In genomic region chr11:16783926-16784659, GRCm38 (mm10) we compare ENCODE assay signal across 15 mouse cellular contexts. TPM values are rescaled to one million over a fixed set of nuclear protein-coding genes. Genes with fewer than 3 reads are reported as not detected.
A peak's percentile ranks its signal among the peaks of the same experiment; 100 is the strongest.
DNase-seq lines count a peak whose midpoint lies in the region; ATAC-seq and TF ChIP-seq lines count a peak whose summit lies in the region.
"Had no signal": no experiment of that assay in that cellular context is flagged by ENCODE, and none has a peak within 500 bp of the region (broad histone marks: within the 10 kb centered on the region; RNA-seq: fewer than 3 reads in every experiment).

No protein-coding gene starts in this region.

- TF ChIP-seq CTCF in kidney, postnatal 0 days (IDR thresholded peaks at IDR 0.05; ENCODE audit: low read depth), result no peak

- H3K9me3 ChIP-seq in heart, embryonic 15.5 days (replicated peaks), result no peaks in the 10 kb centered on the region
- no peaks in the 10 kb centered on the region for H3K9me3 ChIP-seq in kidney, postnatal 0 days (replicated peaks; ENCODE audit: low read length)
- H3K9me3 ChIP-seq: heart, embryonic 12.5 days; hindbrain, embryonic 10.5 days; liver, embryonic 13.5 days; megakaryocyte, embryonic 14.5 days; neural tube, embryonic 12.5 days had no signal

- H3K9ac ChIP-seq in heart, embryonic 15.5 days, result no peak overlapping the region
- H3K9ac ChIP-seq in kidney, postnatal 0 days (ENCODE audit: low read depth, low read length), result no peak overlapping the region
- H3K9ac ChIP-seq: heart, embryonic 12.5 days; liver, embryonic 13.5 days; neural tube, embryonic 12.5 days had no signal

- no peaks in the 10 kb centered on the region for H3K27me3 ChIP-seq in heart, embryonic 15.5 days
- no peaks in the 10 kb centered on the region for H3K27me3 ChIP-seq in kidney, postnatal 0 days (ENCODE audit: insufficient read depth, low read length)
- H3K27me3 ChIP-seq: liver, embryonic 13.5 days; megakaryocyte, embryonic 14.5 days; neural tube, embryonic 12.5 days had no signal

- no peak for ATAC-seq in heart, embryonic 15.5 days (replicated peaks; ENCODE audit: insufficient number of reproducible peaks, insufficient read depth, low FRiP score, low read depth)
- ATAC-seq in kidney, postnatal 0 days (replicated peaks; ENCODE audit: low FRiP score, low read depth), result no peak

- no peaks in the 10 kb centered on the region for H3K36me3 ChIP-seq in heart, embryonic 15.5 days
- no peaks in the 10 kb centered on the region for H3K36me3 ChIP-seq in kidney, postnatal 0 days (ENCODE audit: insufficient read depth, low read length)
- H3K36me3 ChIP-seq: heart, embryonic 12.5 days; hindbrain, embryonic 10.5 days; liver, embryonic 13.5 days; neural tube, embryonic 12.5 days had no signal

- WGBS in heart, embryonic 15.5 days, result 68% methylated on average over 8 of the region's 8 CpGs
- 68% methylated on average over 8 of the region's 8 CpGs for WGBS in kidney, postnatal 0 days

- H3K27ac ChIP-seq in heart, embryonic 15.5 days, result peak overlapping the region; percentile 19; the same call in 1 of the 2 replicates
- H3K27ac ChIP-seq in kidney, postnatal 0 days, result no peak overlapping the region; the same call in 1 of the 2 replicates
- H3K27ac ChIP-seq: hindbrain, embryonic 10.5 days; liver, embryonic 13.5 days; neural tube, embryonic 12.5 days had no signal

- H3K4me2 ChIP-seq in heart, embryonic 15.5 days, result no peak overlapping the region
- no peak overlapping the region for H3K4me2 ChIP-seq in kidney, postnatal 0 days (ENCODE audit: low read length)
- H3K4me2 ChIP-seq: heart, embryonic 12.5 days; liver, embryonic 13.5 days; neural tube, embryonic 12.5 days had no signal

- H3K4me3 ChIP-seq in heart, embryonic 15.5 days, result no peak overlapping the region
- no peak overlapping the region for H3K4me3 ChIP-seq in kidney, postnatal 0 days (replicated peaks; ENCODE audit: low read depth, low read length)
- H3K4me3 ChIP-seq: heart, embryonic 12.5 days; hindbrain, embryonic 10.5 days; liver, embryonic 13.5 days; megakaryocyte, embryonic 14.5 days; neural tube, embryonic 12.5 days had no signal

- 0 out of 2 replicates have a peak, but pooled peaks cover 2% of the 10 kb centered on the region for H3K4me1 ChIP-seq in heart, embryonic 15.5 days (replicated peaks)
- no peaks in the 10 kb centered on the region for H3K4me1 ChIP-seq in kidney, postnatal 0 days (replicated peaks; ENCODE audit: insufficient read depth, low read length)
- H3K4me1 ChIP-seq: heart, embryonic 12.5 days; liver, embryonic 13.5 days; megakaryocyte, embryonic 14.5 days; neural tube, embryonic 12.5 days had no signal

- no peak for DNase-seq in heart, adult 8-10 months (ENCODE audit: low spot score)
- peak; percentile 50 to 71 for DNase-seq in kidney, adult 8-10 months
- peak; percentile 65 for DNase-seq in kidney, postnatal 0 days (ENCODE audit: low spot score)
- peak; percentile 46 for DNase-seq in lung, postnatal 10 days
- no peak for DNase-seq in left cerebral cortex, adult 18-20 months (ENCODE audit: low spot score in 2 of 2)
- DNase-seq in B cell, adult 2 months, result no peak
- DNase-seq: cerebellum, postnatal 14 days; gastrocnemius, postnatal 25 days; liver, embryonic 13.5 days; thymus, postnatal 36 days had no signal

RNA-seq across cellular contexts. Expression of gene Egfr, which starts 32.1 kb away (rescaled TPM):
- polyA plus RNA-seq in heart, embryonic 15.5 days (2015; fragmentation: Nextera tagmentation; extraction: Ambion mirVana), result 3.3 and 4.8 TPM in 2 replicates
- total RNA-seq in heart, adult 8-10 months (2022), result 1 to 10 TPM; 4.1 to 6.4 (median 5.1) TPM
- polyA plus RNA-seq in kidney, postnatal 0 days (2015; fragmentation: Nextera tagmentation; extraction: Ambion mirVana), result 4.1 and 4.6 TPM in 2 replicates
- total RNA-seq in left cerebral cortex, adult 18-20 months (2021), result 10 to 100 TPM in 1 of 2 experiments, 1 to 10 TPM in 1; 10.0 to 14.6 TPM

Comparison
In these comparisons a context has a peak if more than half of its experiments do, and no peak if none do; other contexts are left out.
1. DNase-seq: peak in kidney, adult 8-10 months (2 of 2), kidney, postnatal 0 days (single experiment) and lung, postnatal 10 days (single experiment); none in heart, adult 8-10 months (single experiment), left cerebral cortex, adult 18-20 months (0 of 2) and B cell, adult 2 months (0 of 2).